In the genomic region with DNA sequence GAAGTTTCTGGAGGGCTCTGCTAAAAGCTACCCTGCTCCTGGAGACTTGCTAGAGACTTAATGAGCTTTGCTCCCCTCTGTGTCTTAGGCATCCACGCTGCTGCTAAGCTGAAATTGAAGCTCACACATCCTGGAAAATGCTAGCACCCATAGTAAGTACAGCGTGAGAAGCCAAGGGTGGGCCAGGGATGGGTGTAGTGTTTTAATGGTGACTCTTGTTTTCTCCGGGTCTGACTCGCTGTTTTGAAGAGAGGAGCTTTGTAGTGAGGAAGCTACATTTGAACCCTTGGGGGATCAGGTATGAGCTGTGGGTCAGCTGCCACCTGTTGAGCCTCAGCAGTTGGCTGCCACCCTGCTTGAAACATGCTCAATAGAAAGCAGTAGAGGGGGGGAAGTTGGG, we compare ENCODE assay signal across 8 mouse cellular contexts. TPM values are rescaled to one million over a fixed set of nuclear protein-coding genes. Genes with fewer than 3 reads are reported as not detected.
DNase-seq lines count a peak whose midpoint lies in the region; ATAC-seq and TF ChIP-seq lines count a peak whose summit lies in the region.

No protein-coding gene starts in this region.

- no peaks in the 10 kb centered on the region for H3K27me3 ChIP-seq in forebrain, embryonic 11.5 days (ENCODE audit: control insufficient read depth, insufficient read depth, low read length)
- no peaks in the 10 kb centered on the region for H3K27me3 ChIP-seq in limb, embryonic 14.5 days (ENCODE audit: control insufficient read depth, insufficient read depth, low read length)

- peak overlapping the region; percentile 41 for H3K4me3 ChIP-seq in forebrain, embryonic 11.5 days (ENCODE audit: low read depth, low read length)
- H3K4me3 ChIP-seq in limb, embryonic 14.5 days (replicated peaks; ENCODE audit: low read length): peak overlapping the region; percentile 42

- TF ChIP-seq POLR2A in limb, embryonic 14.5 days (IDR thresholded peaks at IDR 0.05; ENCODE audit: borderline replicate concordance, extremely low read depth, insufficient read depth, insufficient read length): no peak

- no peaks in the 10 kb centered on the region for H3K9me3 ChIP-seq in forebrain, embryonic 11.5 days (ENCODE audit: control insufficient read depth, low read length)
- H3K9me3 ChIP-seq in limb, embryonic 14.5 days (ENCODE audit: control insufficient read depth, low read length): no peaks in the 10 kb centered on the region

- H3K4me2 ChIP-seq in forebrain, embryonic 11.5 days (ENCODE audit: low read depth, low read length, severe bottlenecking): peak overlapping the region; percentile 71
- peak overlapping the region; percentile 86 for H3K4me2 ChIP-seq in limb, embryonic 14.5 days (replicated peaks; ENCODE audit: low read depth, low read length, severe bottlenecking)

- no peak overlapping the region for H3K27ac ChIP-seq in forebrain, embryonic 11.5 days (ENCODE audit: low read depth, low read length)
- H3K27ac ChIP-seq in limb, embryonic 14.5 days (replicated peaks; ENCODE audit: low read depth, low read length): no peak overlapping the region

- peak overlapping the region; percentile 56 for H3K9ac ChIP-seq in forebrain, embryonic 11.5 days (ENCODE audit: low read length)
- peak overlapping the region; percentile 52 for H3K9ac ChIP-seq in limb, embryonic 14.5 days (ENCODE audit: low read depth, low read length, severe bottlenecking)

- ATAC-seq in forebrain, embryonic 11.5 days (replicated peaks; ENCODE audit: low FRiP score): no peak
- ATAC-seq in limb, embryonic 14.5 days (ENCODE audit: low FRiP score, low read depth): no peak; the same call in 1 of the 2 replicates

- H3K4me1 ChIP-seq in forebrain, embryonic 11.5 days (replicated peaks; ENCODE audit: control insufficient read depth, insufficient read depth, low read length): peaks cover 2% of the 10 kb centered on the region; the same call in 1 of the 2 replicates
- peaks cover 10% of the 10 kb centered on the region; the same call in 1 of the 2 replicates for H3K4me1 ChIP-seq in limb, embryonic 14.5 days (ENCODE audit: control insufficient read depth, insufficient read depth, low read length)

- no peaks in the 10 kb centered on the region for H3K36me3 ChIP-seq in forebrain, embryonic 11.5 days (ENCODE audit: control insufficient read depth, insufficient read depth, low read length)
- no peaks in the 10 kb centered on the region for H3K36me3 ChIP-seq in limb, embryonic 14.5 days (ENCODE audit: control insufficient read depth, insufficient read depth, low read length)

- peak; percentile 7 to 9 for DNase-seq in spleen, postnatal 36 days (ENCODE audit: low spot score in 2 of 2)
- DNase-seq in spleen, postnatal 10 days (ENCODE audit: low spot score in 2 of 2): no peak
- no peak for DNase-seq in forebrain, embryonic 11.5 days (ENCODE audit: low spot score)
- no peak for DNase-seq in limb, embryonic 14.5 days (ENCODE audit: low spot score)
- peak; percentile 45 for DNase-seq in skeletal muscle tissue, adult 2 months (ENCODE audit: low read depth, low spot score)
- no peak for DNase-seq in layer of hippocampus, postnatal 25 days (ENCODE audit: extremely low spot score in 1 of 2, low spot score in 1 of 2)
- no peak for DNase-seq in right cerebral cortex, adult 18-20 months
- DNase-seq in cerebellum, adult 18-20 months: no peak

- 3% methylated on average over 4 of the region's 4 CpGs for WGBS in forebrain, embryonic 11.5 days
- WGBS in limb, embryonic 14.5 days: 6% methylated on average over 4 of the region's 4 CpGs

RNA-seq across cellular contexts. Expression of a gene that starts 0.6 kb away (rescaled TPM):
- 3.8 and 4.4 TPM in 2 replicates for polyA plus RNA-seq in forebrain, embryonic 11.5 days (2014; fragmentation: Nextera tagmentation; extraction: Ambion mirVana)
- 5.9 and 9.2 TPM in 2 replicates for polyA plus RNA-seq in limb, embryonic 14.5 days (2012; rRNA removed)
- 10.7 and 13.3 TPM in 2 replicates for polyA plus RNA-seq in limb, embryonic 14.5 days (2014; fragmentation: Nextera tagmentation; extraction: Ambion mirVana)
- total RNA-seq in layer of hippocampus, postnatal 25 days (2021): 10 to 100 TPM; 22.1 to 26.9 TPM

RNA-seq across cellular contexts. Expression of a gene that starts 49.1 kb away (rescaled TPM):
- polyA plus RNA-seq in forebrain, embryonic 11.5 days (2014; fragmentation: Nextera tagmentation; extraction: Ambion mirVana): 0.07 TPM in 1 of 2 replicates, not detected in the other
- polyA plus RNA-seq in limb, embryonic 14.5 days (2012; rRNA removed): 1.1 and 1.8 TPM in 2 replicates
- 0.36 and 0.77 TPM in 2 replicates for polyA plus RNA-seq in limb, embryonic 14.5 days (2014; fragmentation: Nextera tagmentation; extraction: Ambion mirVana)
- under 1 TPM; 0.28 to 0.32 TPM for total RNA-seq in layer of hippocampus, postnatal 25 days (2021)

RNA-seq across cellular contexts. Expression of a gene that starts 54.5 kb away (rescaled TPM):
- polyA plus RNA-seq in forebrain, embryonic 11.5 days (2014; fragmentation: Nextera tagmentation; extraction: Ambion mirVana): not detected in 2 replicates
- polyA plus RNA-seq in limb, embryonic 14.5 days (2012; rRNA removed): not detected in 2 replicates
- 0.19 TPM in 1 of 2 replicates, not detected in the other for polyA plus RNA-seq in limb, embryonic 14.5 days (2014; fragmentation: Nextera tagmentation; extraction: Ambion mirVana)
- not detected for total RNA-seq in layer of hippocampus, postnatal 25 days (2021)

Comparison
In these comparisons a context has a peak if more than half of its experiments do, and no peak if none do; other contexts are left out.
1. DNase-seq: peak in spleen, postnatal 36 days (2 of 2) and skeletal muscle tissue, adult 2 months (single experiment); none in spleen, postnatal 10 days (0 of 2), forebrain, embryonic 11.5 days (single experiment), limb, embryonic 14.5 days (single experiment), layer of hippocampus, postnatal 25 days (0 of 2), right cerebral cortex, adult 18-20 months (single experiment) and cerebellum, adult 18-20 months (0 of 2).